Mouse (Mus musculus) NIH3T3 (cell line): Measurements from ENCODE around the gene Etnk1.
A peak's percentile ranks its signal among the peaks of the same experiment; 100 is the strongest.

Experiments used
- DNase-seq: peaks from one replicate; pipeline ENCODE4 v3.0.0-alpha.2; 2012; ENCODE audit warnings: low read depth

The Etnk1 gene

GRCm38 (mm10) chr6:143219347-143219746, 52.3 kb downstream of the Etnk1 start:
- DNase-seq: peak; percentile 91

GRCm38 (mm10) chr6:143221245-143221644, 54.2 kb downstream of the Etnk1 start:
- no peak for DNase-seq

- no peak for DNase-seq
These were observed 57.0 kb downstream of the Etnk1 start for GRCm38 (mm10) chr6:143224057-143224456.

GRCm38 (mm10) chr6:143224885-143225284, 57.9 kb downstream of the Etnk1 start:
- no peak for DNase-seq

GRCm38 (mm10) chr6:143228696-143229095, 61.7 kb downstream of the Etnk1 start:
- no peak for DNase-seq

GRCm38 (mm10) chr6:143229906-143230305, 62.9 kb downstream of the Etnk1 start:
- no peak for DNase-seq

- no peak for DNase-seq
These were observed 63.9 kb downstream of the Etnk1 start for GRCm38 (mm10) chr6:143230888-143231287.

GRCm38 (mm10) chr6:143232718-143233117, 65.7 kb downstream of the Etnk1 start:
- DNase-seq: no peak

- no peak for DNase-seq
These were observed 67.8 kb downstream of the Etnk1 start for GRCm38 (mm10) chr6:143234868-143235267.

- no peak for DNase-seq
These were observed 72.5 kb downstream of the Etnk1 start for GRCm38 (mm10) chr6:143239362-143240074.

- no peak for DNase-seq
These were observed 76.2 kb downstream of the Etnk1 start for GRCm38 (mm10) chr6:143243191-143243590.

GRCm38 (mm10) chr6:143257921-143258320, 90.9 kb downstream of the Etnk1 start:
- DNase-seq: no peak

- no peak for DNase-seq
These were observed 92.2 kb downstream of the Etnk1 start for GRCm38 (mm10) chr6:143259169-143259629.

- DNase-seq: no peak
These were observed 93.0 kb downstream of the Etnk1 start for GRCm38 (mm10) chr6:143259870-143260559.

- DNase-seq: no peak
These were observed 93.7 kb downstream of the Etnk1 start for GRCm38 (mm10) chr6:143260560-143261288.

- DNase-seq: no peak
These were observed 94.3 kb downstream of the Etnk1 start for GRCm38 (mm10) chr6:143261289-143261665.

GRCm38 (mm10) chr6:143265482-143265881, 98.5 kb downstream of the Etnk1 start:
- no peak for DNase-seq

- DNase-seq: no peak
These were observed 112.2 kb downstream of the Etnk1 start for GRCm38 (mm10) chr6:143279222-143279621.
